Mouse (Mus musculus) gastrocnemius, adult 2 months (tissue): ENCODE results near the gene Swt1. TPM values are rescaled to one million over a fixed set of nuclear protein-coding genes. Genes with fewer than 3 reads are reported as not detected.

Source experiments
- DNase-seq: peaks from one replicate; pipeline ENCODE4 v3.0.0; 2022
- H3K27ac ChIP-seq: fragments of 200-600 bp; 2 replicates; pipeline ENCODE4 v1.8.1; 2022; ENCODE audit warnings: mild to moderate bottlenecking
- H3K4me3 ChIP-seq: fragments of 200-600 bp; 2 replicates; pipeline ENCODE4 v1.8.1; 2022; ENCODE audit warnings: mild to moderate bottlenecking, moderate library complexity
- CTCF ChIP-seq: fragments of 200-600 bp; IDR thresholded peaks from 2 replicates; pipeline ENCODE4 v1.8.1; 2022; ENCODE audit warnings: antibody characterized with exemption, mild to moderate bottlenecking, moderate library complexity
- intact Hi-C: fragments of 180-260 bp; cut with DNase I; formaldehyde crosslinking; loops from one replicate; pipeline ENCODE4 v1.15.1; 2025
- total RNA-seq, 2 experiments: library from RNA; stranded (reverse); gene quantifications; 2 replicates each; pipeline ENCODE4 v1.2.3; 2021

The Swt1 gene
- total RNA-seq, 2 experiments from 2014 or later = 7.1 to 12.0 TPM

DNA sequence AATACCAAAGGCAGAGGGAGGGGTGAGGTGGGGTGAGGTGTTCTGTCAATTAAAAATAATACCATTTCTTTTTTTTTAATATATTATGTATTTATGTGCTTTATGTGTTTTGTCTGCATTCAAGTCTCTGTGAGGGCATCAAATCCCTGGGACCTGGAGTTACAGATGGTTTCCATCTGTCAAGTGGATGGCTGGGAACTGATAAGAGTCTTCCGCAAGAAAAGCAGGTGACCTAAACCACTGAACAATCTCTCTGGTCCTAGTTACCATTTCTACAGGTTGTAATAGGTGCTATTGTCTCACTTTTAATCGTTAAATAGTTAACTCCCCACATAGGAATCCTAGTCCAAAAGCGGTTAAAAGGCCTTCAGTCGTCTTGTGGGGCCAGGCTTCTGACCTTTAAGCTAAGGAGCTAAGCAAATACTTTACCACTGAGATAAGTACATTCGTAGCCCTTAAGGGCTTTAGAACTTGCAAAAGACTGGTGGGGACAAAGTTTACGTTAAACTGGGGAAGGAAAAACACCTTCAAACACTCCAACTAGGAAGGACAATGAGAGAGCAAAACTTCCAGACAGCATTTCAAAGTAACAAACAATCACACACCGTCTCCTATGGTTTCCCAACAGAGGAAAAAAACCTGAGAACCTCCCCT, 1.2 kb downstream of the Swt1 start:
- TF ChIP-seq CTCF = no peak
- intact Hi-C loops = loop anchor here (5.0 kb wide), 1 partner anchor 325 kb away; no protein-coding TSS in a partner anchor
- H3K27ac ChIP-seq = peak overlapping the region; percentile 94

DNA sequence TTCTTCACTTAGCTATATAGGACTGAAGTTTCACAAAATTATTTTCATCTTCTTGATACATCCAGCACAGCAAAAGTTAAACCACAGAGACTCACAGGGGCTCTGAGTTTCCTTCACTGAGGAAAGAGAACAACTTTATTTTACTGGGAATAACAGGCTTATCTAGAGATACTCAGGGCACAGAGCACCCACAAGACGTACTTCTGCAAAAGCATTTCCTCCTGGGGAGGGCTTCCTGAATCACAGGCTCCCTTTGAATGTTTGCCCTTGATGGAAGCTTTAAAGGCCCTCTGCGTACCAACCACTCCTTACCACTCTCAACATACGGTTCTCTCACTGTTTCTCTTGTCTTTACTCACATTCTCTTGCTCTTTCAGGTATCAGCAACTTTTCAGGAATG, 6.1 kb downstream of the Swt1 start:
- no peak overlapping the region for H3K27ac ChIP-seq

More for the DNA sequence above, 1.2 kb downstream of the Swt1 start:
- no peak for DNase-seq
- H3K4me3 ChIP-seq = peak overlapping the region; percentile 93

DNA sequence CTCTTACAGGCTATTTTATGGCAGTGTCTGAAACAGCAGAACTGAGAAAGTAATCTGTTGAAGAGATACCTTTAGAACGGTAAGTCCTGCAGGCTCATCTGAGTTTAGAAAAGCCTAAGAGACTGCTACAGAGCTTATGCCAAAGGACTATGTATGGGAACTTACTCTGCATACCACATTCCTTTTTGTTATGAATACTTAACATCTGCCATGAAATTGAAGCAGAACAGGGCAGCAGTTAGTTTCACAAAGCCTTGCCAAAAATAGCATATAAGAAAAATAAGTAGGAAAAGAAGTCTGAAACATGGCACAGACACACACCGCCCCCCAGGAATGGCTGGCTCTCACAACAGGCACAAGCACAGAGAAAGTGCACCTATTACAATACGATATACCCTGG, 18.4 kb downstream of the Swt1 start:
- TF ChIP-seq CTCF = no peak
- Histone ChIP-seq H3K27ac (no peak overlapping the region), H3K4me3 (no peak overlapping the region)
- intact Hi-C loops = no loop called here
- DNase-seq = no peak

More for the DNA sequence above, 6.1 kb downstream of the Swt1 start:
- H3K4me3 ChIP-seq = no peak overlapping the region
- intact Hi-C loops = no loop called here
- TF ChIP-seq CTCF = no peak
- no peak for DNase-seq

DNA sequence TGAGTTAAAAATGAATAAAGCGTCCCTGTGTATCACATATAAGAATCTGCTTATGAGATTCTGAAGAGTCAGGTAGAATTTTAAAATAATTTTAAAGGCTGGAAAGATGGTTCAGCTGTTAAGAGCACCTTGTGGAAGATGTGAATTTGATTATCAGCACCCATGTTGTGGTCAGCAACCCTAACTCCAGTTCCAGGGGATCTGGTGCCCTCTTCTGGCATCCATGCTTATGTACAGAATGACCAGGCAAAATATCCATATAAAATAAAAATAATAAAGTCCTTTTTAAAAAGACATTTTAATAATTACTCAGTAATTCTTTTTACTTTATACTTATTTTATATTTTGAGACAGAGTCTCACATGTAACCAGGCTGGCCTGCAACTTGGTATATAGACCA, 38.2 kb downstream of the Swt1 start:
- peak; percentile 23 for DNase-seq
- Histone ChIP-seq H3K27ac (no peak overlapping the region), H3K4me3 (no peak overlapping the region)
- intact Hi-C loops = loop anchor here (5.0 kb wide), 1 partner anchor 353 kb away; no protein-coding TSS in a partner anchor
- peak; percentile 65 for TF ChIP-seq CTCF

DNA sequence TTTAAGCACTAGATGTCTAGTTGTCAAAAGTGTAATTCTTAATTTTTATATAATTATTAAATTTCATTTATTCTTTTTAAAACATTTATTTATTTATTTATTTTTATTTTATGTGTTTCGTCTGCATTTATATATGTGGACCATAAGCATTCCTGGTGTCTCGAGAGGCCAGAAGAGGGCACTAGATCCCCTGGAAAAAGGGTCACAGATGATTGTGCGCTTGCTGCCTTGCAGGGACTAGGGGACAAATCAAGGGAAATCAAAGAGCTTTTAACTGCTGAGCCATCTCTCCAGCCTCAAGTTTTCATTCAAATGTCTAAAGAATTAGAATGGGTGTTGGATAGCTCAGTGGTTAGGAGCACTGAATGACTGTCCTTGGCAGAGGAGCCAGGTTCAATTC, 50.9 kb downstream of the Swt1 start:
- Histone ChIP-seq H3K27ac (no peak overlapping the region), H3K4me3 (no peak overlapping the region)
- intact Hi-C loops = no loop called here
- peak; percentile 25; the same call in 1 of the 2 replicates for TF ChIP-seq CTCF
- DNase-seq = no peak

DNA sequence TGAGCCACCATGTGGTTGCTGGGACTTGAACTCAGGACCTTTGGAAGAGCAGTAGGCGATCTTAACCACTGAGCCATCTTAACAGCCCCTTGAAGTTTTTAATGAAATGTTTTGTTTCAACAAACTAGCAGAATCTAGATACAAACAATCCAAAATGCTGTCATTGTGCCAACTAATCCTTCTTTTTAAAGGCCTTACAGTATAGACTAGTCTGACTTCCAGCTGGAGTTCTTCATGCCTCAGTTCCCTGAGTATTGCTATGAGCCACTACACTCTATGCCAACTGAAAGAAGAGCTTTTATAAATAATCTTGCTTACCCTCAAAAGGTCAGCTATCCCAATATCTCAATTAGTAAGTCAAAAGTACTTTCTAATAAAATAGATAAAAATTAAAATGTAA, 55.4 kb downstream of the Swt1 start:
- Histone ChIP-seq H3K27ac (no peak overlapping the region), H3K4me3 (no peak overlapping the region)
- intact Hi-C loops = no loop called here
- no peak for TF ChIP-seq CTCF
- DNase-seq = no peak

DNA sequence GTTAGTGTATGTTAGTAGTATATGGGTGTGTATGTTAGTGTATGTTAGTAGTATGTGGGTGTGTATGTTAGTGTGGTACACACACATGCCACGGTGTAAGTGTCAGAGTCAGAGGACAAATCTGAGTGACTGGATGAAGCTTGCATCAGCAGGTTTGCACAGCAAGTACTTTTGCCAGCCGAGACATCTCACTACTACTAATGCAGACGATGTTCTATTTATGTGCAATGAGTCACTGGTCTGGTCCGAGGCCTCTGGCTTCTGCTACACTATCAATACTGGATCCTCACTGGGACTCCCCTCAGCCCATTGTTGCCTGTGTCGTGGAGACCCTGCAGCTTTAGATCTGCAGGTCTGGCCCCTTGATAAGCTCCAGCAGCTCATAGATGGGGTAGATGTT, 56.7 kb downstream of the Swt1 start:
- intact Hi-C loops = no loop called here
- no peak for DNase-seq
- peak overlapping the region; percentile 66 for H3K27ac ChIP-seq

DNA sequence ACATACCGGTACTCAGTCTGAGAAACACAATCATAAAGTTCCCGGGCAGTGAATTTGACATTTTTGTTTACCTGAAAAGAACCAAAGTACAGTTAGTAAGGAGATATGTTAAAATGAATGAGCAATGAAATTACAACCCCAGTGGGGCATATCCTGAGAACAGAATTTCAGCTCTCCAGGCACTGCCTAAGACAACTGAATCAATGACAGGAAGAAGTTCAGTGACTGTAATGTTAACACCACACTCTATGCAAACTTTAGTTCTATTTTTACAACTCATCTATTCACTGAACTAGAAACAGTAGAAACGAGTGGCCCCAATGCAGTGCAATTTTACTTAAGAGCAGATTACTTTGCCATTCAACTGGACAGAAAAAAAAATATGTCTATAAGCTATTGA, 57.7 kb downstream of the Swt1 start:
- DNase-seq = no peak
- TF ChIP-seq CTCF = no peak
- no peak overlapping the region for H3K4me3 ChIP-seq
- intact Hi-C loops = no loop called here
- no peak overlapping the region for H3K27ac ChIP-seq

More for the DNA sequence above, 56.7 kb downstream of the Swt1 start:
- no peak overlapping the region for H3K4me3 ChIP-seq
- TF ChIP-seq CTCF = no peak

DNA sequence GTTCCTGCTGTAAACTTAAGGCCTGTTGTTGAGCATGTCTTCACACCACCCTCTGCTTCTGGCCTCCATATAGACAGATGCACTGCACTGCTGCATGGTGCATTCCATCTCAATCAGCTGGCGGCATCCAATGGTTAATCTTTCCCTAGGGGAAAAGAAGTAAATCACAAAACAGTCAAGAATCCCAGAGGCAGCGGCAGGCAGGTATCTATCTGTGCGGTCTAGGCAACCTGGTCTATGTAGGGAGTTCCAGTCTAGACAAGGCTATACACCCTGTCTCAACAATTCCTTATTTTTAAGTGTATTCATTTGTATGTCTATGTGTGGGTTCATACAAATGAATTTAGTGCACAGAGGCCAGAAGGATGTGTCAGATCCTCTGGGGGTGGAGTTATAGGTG, 59.8 kb downstream of the Swt1 start:
- intact Hi-C loops = no loop called here
- TF ChIP-seq CTCF = no peak
- Histone ChIP-seq H3K27ac (no peak overlapping the region), H3K4me3 (no peak overlapping the region)
- DNase-seq = no peak

DNA sequence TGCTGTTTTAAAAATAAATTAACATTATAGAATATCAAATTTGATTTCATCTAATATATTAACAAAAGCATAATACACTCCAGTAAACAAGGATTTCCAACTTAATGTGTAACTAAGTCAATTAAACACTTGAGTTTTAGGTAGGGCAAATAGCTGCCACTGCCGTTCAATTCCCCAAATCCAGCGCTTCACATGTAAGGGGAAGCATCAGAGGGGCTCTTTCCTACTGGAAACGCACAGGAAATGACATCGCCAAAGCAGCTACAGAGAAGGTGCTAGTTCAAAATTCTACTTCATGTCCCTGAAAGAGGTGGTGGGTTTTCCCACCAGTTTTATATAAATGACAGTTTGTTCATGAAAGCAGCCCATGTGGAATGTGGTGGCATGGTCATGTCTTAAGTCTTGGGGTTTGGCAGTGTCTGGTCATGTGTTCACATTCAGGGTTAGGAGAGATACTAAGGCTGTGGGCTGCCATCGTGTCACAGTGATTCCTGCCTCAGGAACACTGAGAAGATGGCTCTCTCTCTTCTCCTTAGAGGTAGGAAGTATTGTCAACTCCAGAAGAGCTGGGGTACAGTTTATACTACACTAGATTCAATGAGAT, 60.4 kb downstream of the Swt1 start:
- Histone ChIP-seq H3K27ac (no peak overlapping the region), H3K4me3 (no peak overlapping the region)
- TF ChIP-seq CTCF = no peak
- no peak for DNase-seq
- intact Hi-C loops = no loop called here

DNA sequence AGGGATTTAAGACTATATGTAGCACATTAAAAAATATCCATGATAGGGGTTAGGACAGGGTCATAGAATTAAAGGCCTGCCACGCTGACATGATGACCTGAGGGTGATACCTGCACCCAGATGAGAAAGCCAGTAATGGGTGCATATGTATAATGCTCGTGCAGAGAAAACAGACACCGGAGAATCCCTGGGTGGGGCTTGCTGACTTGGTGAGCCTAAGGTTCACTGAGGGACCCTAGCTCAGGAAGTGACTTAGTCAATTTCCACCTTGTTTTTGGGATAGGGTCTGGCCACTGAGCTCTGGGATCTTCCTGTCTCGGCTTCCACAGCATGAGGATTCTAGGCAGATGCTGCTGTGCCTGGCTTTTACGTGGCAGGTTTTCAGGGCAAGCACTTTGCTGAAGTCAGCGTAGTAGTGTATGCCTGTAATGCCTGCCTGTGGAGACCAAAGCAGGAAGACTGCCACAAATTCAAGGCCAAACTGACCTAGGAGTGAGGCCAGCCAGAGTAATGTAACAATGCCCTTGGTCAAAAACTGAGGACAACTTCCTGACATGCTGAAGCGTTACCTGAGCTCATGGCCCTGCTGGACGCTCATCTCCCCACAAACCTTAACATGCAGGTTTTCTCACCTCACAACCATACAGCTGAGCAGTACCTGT, 61.2 kb downstream of the Swt1 start:
- TF ChIP-seq CTCF = no peak
- intact Hi-C loops = no loop called here
- Histone ChIP-seq H3K27ac (no peak overlapping the region), H3K4me3 (no peak overlapping the region)
- no peak for DNase-seq

DNA sequence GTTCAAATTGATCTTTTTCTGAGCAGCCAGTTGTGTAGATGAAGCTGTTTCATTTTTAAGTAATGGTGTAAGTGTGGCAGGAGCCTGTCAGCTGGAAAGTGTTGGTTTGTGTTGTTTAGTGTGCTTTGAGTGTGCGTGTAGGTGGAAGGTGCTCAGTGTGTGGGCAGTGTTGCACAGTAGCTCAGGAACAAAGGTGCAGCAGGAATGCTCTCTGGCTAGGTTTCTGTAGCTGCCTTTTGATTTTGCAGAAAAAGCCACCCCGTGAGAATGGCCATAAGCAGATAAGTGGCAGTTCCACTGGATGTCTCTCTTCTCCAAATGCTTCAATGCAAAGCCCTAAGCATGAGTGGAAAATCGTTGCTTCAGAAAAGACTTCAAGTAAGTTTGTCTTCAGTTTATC, 68.9 kb downstream of the Swt1 start:
- TF ChIP-seq CTCF = no peak
- DNase-seq = no peak
- Histone ChIP-seq H3K27ac (no peak overlapping the region), H3K4me3 (no peak overlapping the region)
- intact Hi-C loops = no loop called here

DNA sequence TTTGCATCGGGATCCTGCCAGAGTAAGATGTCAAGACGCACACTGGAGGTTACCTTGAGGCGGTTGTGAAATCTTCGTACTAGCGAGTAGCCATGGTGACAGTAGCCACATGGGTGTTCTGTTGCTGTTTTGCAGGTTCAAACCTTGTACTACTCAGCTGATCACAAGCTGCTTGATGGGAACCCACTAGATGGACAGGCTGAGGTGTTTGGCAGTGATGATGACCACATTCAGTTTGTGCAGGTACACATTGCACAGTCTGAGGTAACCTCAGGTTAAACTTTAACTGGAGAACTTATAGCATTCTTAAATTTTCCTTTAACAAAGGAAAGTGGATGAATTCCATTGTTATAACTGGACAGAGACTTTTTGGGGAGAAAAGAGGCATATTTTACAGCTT, 72.3 kb downstream of the Swt1 start:
- Histone ChIP-seq H3K4me3 (no peak overlapping the region), H3K27ac (no peak overlapping the region)
- intact Hi-C loops = no loop called here
- no peak for TF ChIP-seq CTCF
- no peak for DNase-seq
